Mouse (Mus musculus): ENCODE results near the gene Borcs8. TPM values are rescaled to one million over a fixed set of nuclear protein-coding genes. Genes with fewer than 3 reads are reported as not detected.

Borcs8 gene
- polyA plus RNA-seq, 2 experiments, result 61.8 to 84.2 TPM

DNA sequence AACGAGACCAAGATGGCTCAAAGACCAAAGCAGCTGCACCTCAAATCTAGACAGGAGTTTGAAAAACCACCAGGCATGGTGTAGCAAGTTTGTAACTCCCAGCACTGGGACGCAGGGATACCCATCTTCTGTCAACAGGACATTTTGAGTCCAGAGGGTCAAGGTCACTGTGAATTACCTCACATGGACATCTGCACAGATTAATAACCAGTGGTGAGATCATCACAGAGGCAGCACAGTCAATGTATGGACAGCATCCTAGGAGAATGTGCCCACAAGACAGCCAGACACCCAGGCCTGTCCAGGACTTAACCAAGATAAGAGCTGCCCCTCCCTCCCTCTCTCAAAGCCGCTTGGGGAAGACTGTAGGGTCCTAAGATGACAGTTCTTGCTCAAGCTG is 30.8 kb downstream of the Borcs8 start:
- Histone ChIP-seq H3K9me3 (ENCODE audit: control insufficient read depth, low read length) (no peaks in the 10 kb centered on the region), H3K4me1 (ENCODE audit: control insufficient read depth, insufficient read depth, low read length) (peaks cover 7% of the 10 kb centered on the region), H3K9ac (ENCODE audit: low read depth, low read length, severe bottlenecking) (no peak overlapping the region), H3K27me3 (ENCODE audit: control insufficient read depth, insufficient read depth, low read length) (peaks cover 9% of the 10 kb centered on the region; the same call in 1 of the 2 replicates), H3K4me3 (replicated peaks; ENCODE audit: low read length) (no peak overlapping the region), H3K27ac (replicated peaks; ENCODE audit: low read depth, low read length) (no peak overlapping the region), H3K36me3 (ENCODE audit: control insufficient read depth, insufficient read depth, low read length) (no peaks in the 10 kb centered on the region), H3K4me2 (replicated peaks; ENCODE audit: low read depth, low read length, severe bottlenecking) (no peak overlapping the region)
- DNase-seq (ENCODE audit: low spot score), result no peak
- no peak for ATAC-seq (ENCODE audit: low FRiP score, low read depth)
- TF ChIP-seq POLR2A (IDR thresholded peaks at IDR 0.05; ENCODE audit: borderline replicate concordance, extremely low read depth, insufficient read depth, insufficient read length), result no peak
- 81% methylated on average over 3 of the region's 3 CpGs for WGBS

DNA sequence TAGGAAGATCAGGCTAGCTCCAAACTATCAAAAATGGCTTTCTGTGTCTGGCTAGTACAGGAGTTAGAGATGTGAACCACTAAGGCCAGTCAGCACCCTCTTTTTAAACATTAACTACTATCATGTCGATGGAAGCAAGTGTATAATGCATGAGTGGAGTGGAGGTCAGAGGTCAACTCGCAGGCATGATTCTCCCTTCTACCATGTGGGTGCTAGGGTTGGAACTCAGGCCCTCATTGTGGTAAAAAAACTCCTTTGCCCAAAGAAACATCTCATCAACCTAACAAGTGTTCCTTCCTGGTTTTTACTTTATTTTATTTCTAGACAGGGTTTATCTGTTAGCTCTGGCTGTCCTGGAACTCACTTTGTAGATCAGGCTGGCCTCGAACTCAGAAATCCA is 31.4 kb downstream of the Borcs8 start:
- H3K9ac ChIP-seq (ENCODE audit: low read depth, low read length, severe bottlenecking), result no peak overlapping the region
- ATAC-seq (ENCODE audit: low FRiP score, low read depth), result no peak
- H3K4me2 ChIP-seq (replicated peaks; ENCODE audit: low read depth, low read length, severe bottlenecking), result no peak overlapping the region
- H3K27me3 ChIP-seq (ENCODE audit: control insufficient read depth, insufficient read depth, low read length), result 0 out of 2 replicates have a peak, but pooled peaks cover 4% of the 10 kb centered on the region
- H3K36me3 ChIP-seq (ENCODE audit: control insufficient read depth, insufficient read depth, low read length), result no peaks in the 10 kb centered on the region
- H3K4me1 ChIP-seq (ENCODE audit: control insufficient read depth, insufficient read depth, low read length), result peaks cover 7% of the 10 kb centered on the region
- H3K9me3 ChIP-seq (ENCODE audit: control insufficient read depth, low read length), result no peaks in the 10 kb centered on the region
- H3K4me3 ChIP-seq (replicated peaks; ENCODE audit: low read length), result no peak overlapping the region
- DNase-seq (ENCODE audit: low spot score), result no peak
- no peak for TF ChIP-seq POLR2A (IDR thresholded peaks at IDR 0.05; ENCODE audit: borderline replicate concordance, extremely low read depth, insufficient read depth, insufficient read length)
- H3K27ac ChIP-seq (replicated peaks; ENCODE audit: low read depth, low read length), result no peak overlapping the region
- WGBS, result 70% methylated on average over 3 of the region's 3 CpGs

DNA sequence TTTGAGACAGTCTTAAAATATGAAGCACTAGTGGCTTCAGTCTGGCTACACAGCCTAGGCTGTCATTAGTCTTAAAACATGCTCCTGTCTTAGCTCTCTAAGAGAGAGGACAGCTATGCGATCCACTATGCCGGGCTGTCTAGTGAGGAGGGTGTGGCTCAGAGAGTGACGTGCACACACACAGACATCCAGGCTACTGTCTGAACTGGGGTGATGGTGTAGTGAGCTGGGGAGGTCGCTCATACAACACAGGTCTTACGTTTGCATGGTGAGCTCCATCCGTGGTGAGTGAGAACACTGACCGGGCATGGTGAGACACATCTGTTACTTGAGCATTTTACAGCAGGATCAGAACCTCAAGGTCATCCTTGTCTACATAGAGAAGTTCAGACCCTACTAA is 31.9 kb downstream of the Borcs8 start:
- H3K27ac ChIP-seq (replicated peaks; ENCODE audit: low read depth, low read length), result no peak overlapping the region
- H3K9me3 ChIP-seq (ENCODE audit: control insufficient read depth, low read length), result no peaks in the 10 kb centered on the region
- ATAC-seq (ENCODE audit: low FRiP score, low read depth) (no peak), DNase-seq (ENCODE audit: low spot score) (no peak)
- H3K4me3 ChIP-seq (replicated peaks; ENCODE audit: low read length), result no peak overlapping the region
- H3K27me3 ChIP-seq (ENCODE audit: control insufficient read depth, insufficient read depth, low read length), result 0 out of 2 replicates have a peak, but pooled peaks cover under 1% of the 10 kb centered on the region
- 89% methylated on average over 7 of the region's 7 CpGs for WGBS
- no peaks in the 10 kb centered on the region; the same call in 1 of the 2 replicates for H3K36me3 ChIP-seq (ENCODE audit: control insufficient read depth, insufficient read depth, low read length)
- H3K9ac ChIP-seq (ENCODE audit: low read depth, low read length, severe bottlenecking), result no peak overlapping the region
- H3K4me2 ChIP-seq (replicated peaks; ENCODE audit: low read depth, low read length, severe bottlenecking), result no peak overlapping the region; the same call in 1 of the 2 replicates
- peaks cover 7% of the 10 kb centered on the region for H3K4me1 ChIP-seq (ENCODE audit: control insufficient read depth, insufficient read depth, low read length)
- TF ChIP-seq POLR2A (IDR thresholded peaks at IDR 0.05; ENCODE audit: borderline replicate concordance, extremely low read depth, insufficient read depth, insufficient read length), result no peak

DNA sequence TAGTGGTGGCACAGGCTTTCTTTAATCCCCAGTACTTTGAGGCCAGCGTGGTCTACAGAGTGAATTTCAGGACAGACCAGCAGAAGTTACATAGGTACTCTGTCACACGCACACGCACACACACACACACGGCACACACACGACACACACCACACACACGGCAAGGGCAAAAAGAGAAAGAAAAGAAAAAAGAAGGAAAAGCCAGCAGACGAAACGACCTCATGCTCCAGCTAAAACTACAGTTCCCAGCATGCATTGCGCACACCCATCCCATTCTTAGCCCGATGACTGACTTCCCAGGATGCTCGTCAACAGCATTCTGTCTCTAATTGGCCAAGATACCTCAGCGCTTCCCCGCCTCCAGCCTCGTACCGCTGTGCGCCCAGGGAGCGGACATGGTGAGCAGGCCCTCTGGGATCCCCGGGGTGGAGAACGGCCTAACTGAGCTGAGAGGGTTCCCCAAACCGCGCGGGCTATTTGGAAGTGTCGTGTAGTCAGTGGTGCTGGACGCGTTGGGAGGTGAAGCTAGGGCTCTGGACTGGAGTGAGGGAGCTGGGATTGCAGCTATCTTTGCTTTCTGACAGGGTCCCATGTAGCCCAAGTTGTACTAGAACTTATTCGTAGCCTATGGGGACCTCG is 32.9 kb downstream of the Borcs8 start, which contains the start of gene Tmem161a:
Tmem161a (plus strand) TSS at position 314 of the 639 bp plus-strand sequence.
- peak within 1 kb of the TSS; percentile 79 for H3K9ac ChIP-seq (ENCODE audit: low read depth, low read length, severe bottlenecking)
- 0 out of 2 replicates have a peak within 1 kb of the TSS, but pooled peaks have one; percentile 20 for H3K27ac ChIP-seq (replicated peaks; ENCODE audit: low read depth, low read length)
- peak within 1 kb of the TSS; percentile 66 for H3K4me3 ChIP-seq (replicated peaks; ENCODE audit: low read length)
- H3K4me2 ChIP-seq (replicated peaks; ENCODE audit: low read depth, low read length, severe bottlenecking), result peak within 1 kb of the TSS; percentile 60
- H3K9me3 ChIP-seq (ENCODE audit: control insufficient read depth, low read length), result no peaks in the 10 kb centered on the region
- peaks cover 8% of the 10 kb centered on the region for H3K36me3 ChIP-seq (ENCODE audit: control insufficient read depth, insufficient read depth, low read length)
- peak; percentile 78; the same call in 1 of the 2 replicates for TF ChIP-seq POLR2A (IDR thresholded peaks at IDR 0.05; ENCODE audit: borderline replicate concordance, extremely low read depth, insufficient read depth, insufficient read length)
- peaks cover 7% of the 10 kb centered on the region for H3K4me1 ChIP-seq (ENCODE audit: control insufficient read depth, insufficient read depth, low read length)
- ATAC-seq (ENCODE audit: low FRiP score, low read depth), result peak; percentile 96
- H3K27me3 ChIP-seq (ENCODE audit: control insufficient read depth, insufficient read depth, low read length), result no peaks in the 10 kb centered on the region
- DNase-seq (ENCODE audit: low spot score), result peak; percentile 97
- WGBS, result 3% methylated on average over 27 of the region's 27 CpGs

DNA sequence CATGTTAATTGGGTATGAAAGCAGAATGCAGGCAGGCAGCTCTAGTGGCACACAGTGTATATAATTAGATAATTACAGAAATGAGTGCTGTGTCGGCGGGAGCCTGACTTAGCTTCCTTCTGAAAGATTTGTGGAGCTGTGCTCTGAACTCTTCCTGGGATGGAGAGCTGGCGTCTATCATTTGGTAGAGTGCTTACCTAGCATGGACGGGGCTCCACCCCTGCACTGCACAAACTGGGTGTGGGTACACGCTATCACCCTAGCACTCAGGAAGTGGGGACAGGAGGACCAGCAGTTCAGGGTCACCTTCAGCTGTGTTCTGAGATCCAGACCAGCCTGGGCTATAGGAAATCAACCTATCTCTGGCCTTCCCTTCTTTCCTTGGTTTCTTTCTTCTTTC is 34.0 kb downstream of the Borcs8 start:
- H3K36me3 ChIP-seq (ENCODE audit: control insufficient read depth, insufficient read depth, low read length), result peaks cover 18% of the 10 kb centered on the region
- no peak for TF ChIP-seq POLR2A (IDR thresholded peaks at IDR 0.05; ENCODE audit: borderline replicate concordance, extremely low read depth, insufficient read depth, insufficient read length)
- H3K27me3 ChIP-seq (ENCODE audit: control insufficient read depth, insufficient read depth, low read length), result no peaks in the 10 kb centered on the region
- no peak for ATAC-seq (ENCODE audit: low FRiP score, low read depth)
- H3K9me3 ChIP-seq (ENCODE audit: control insufficient read depth, low read length), result no peaks in the 10 kb centered on the region
- 71% methylated on average over 5 of the region's 5 CpGs for WGBS
- peaks cover 7% of the 10 kb centered on the region for H3K4me1 ChIP-seq (ENCODE audit: control insufficient read depth, insufficient read depth, low read length)
- DNase-seq (ENCODE audit: low spot score), result no peak
- peak overlapping the region; percentile 66; the same call in 1 of the 2 replicates for H3K4me3 ChIP-seq (replicated peaks; ENCODE audit: low read length)
- peak overlapping the region; percentile 60 for H3K4me2 ChIP-seq (replicated peaks; ENCODE audit: low read depth, low read length, severe bottlenecking)
- no peak overlapping the region for H3K27ac ChIP-seq (replicated peaks; ENCODE audit: low read depth, low read length)
- no peak overlapping the region for H3K9ac ChIP-seq (ENCODE audit: low read depth, low read length, severe bottlenecking)
